Mouse (Mus musculus) Muller cell, postnatal 12 days (primary cell): ENCODE measurements around the gene Utp20.

ENCODE experiments used
- DNase-seq: peaks from one replicate; pipeline ENCODE4 v3.0.0-alpha.2; 2015; ENCODE audit errors: inconsistent ontology term

The Utp20 gene

DNA sequence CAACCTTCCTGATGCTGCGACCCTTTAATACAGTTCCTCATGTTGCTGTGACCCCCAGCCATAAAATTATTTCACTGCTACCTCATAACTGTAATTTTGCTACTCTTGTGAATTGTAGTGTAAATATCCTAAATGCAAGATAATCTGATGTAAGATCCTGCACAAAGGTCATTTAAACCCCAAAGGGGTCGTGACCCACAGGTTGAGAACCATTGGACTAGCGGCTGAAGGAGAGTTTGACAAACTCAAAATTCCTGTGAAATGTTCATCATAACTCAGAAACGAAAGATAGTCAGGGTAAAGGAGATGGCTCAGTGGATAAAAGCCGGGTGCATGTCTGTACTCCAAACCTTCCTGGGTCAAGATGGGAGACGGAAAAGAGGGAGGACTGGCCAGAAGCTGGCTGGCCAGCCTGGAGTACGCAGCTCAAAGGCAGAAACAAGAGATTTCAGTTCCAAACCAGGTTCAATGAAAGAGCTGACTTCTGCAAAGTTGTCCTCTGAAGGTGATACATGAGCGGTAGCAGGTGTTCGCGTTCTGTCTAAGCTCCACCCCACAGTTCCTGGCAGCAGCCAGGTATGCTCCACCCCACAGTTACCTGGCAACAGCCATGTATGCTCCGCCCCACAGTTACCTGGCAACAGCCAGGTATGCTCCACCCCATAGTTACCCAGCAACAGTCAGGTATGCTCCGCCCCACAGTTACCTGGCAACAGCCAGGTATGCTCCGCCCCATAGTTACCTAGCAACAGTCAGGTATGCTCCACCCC is 109.4 kb downstream of the Utp20 start:
- DNase-seq = no peak

DNA sequence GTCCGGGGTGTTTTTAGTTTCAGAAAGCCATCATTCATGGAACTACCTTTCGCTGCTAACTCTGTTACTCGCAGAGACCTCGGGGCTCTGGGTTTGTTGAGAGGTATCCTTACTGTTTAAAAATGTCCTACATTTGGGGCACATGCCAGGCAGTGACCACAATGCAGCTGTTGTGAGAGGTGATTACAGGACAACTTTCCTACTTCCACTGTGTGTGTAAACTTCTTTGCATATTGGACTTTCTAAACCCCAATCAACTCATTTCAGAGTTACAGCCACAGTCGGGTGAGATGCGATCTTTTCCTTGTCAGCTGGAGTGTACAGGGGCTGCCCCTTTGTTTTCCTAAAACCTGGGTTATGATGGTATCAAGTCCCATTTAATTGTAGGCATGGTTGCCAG is 111.0 kb downstream of the Utp20 start:
- DNase-seq = no peak

GRCm38 (mm10) chr10:88714744-88715143 is 111.9 kb downstream of the Utp20 start:
- DNase-seq = no peak

- DNase-seq = no peak
These were observed 114.2 kb downstream of the Utp20 start for GRCm38 (mm10) chr10:88712359-88712758.

- peak; percentile 26 for DNase-seq
These were observed 117.7 kb downstream of the Utp20 start for GRCm38 (mm10) chr10:88708671-88709523.

- DNase-seq = no peak
These were observed 125.7 kb downstream of the Utp20 start for GRCm38 (mm10) chr10:88700938-88701337.
